Mouse (Mus musculus) T-helper 17 cell (primary cell): ENCODE results near the gene Necab2.

ENCODE experiments used
- in situ Hi-C, 2 experiments: fragments of 300-600 bp; cut with MboI, MseI; formaldehyde crosslinking; loops; 1 replicate in 1 of 2; 2 replicates in 1 of 2; pipeline ENCODE4 v1.15.1; 2025; ENCODE audit warnings: high pct_unique_total_duplicates in 2 of 2

Necab2 gene

DNA sequence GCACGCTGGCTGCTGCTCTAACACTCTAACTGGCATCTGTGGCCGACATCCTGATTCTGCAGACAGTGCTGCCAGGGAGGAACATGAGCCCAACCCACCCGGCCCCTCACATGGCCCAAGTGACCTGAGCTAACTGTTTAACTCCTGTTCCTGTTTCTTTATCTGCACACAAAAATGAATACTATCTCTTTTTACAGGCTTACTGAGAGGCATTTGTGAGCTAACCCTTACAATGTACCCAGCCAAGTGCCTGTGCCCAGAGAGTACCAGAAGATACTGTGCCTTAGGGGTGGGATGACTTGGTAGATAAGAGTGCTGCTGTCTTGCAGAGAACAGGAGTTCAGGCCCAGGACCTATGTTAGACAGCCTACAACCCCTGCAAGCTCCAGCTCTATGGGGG lies 68.4 kb downstream of the Necab2 start:
- in situ Hi-C loops = no loop called here

DNA sequence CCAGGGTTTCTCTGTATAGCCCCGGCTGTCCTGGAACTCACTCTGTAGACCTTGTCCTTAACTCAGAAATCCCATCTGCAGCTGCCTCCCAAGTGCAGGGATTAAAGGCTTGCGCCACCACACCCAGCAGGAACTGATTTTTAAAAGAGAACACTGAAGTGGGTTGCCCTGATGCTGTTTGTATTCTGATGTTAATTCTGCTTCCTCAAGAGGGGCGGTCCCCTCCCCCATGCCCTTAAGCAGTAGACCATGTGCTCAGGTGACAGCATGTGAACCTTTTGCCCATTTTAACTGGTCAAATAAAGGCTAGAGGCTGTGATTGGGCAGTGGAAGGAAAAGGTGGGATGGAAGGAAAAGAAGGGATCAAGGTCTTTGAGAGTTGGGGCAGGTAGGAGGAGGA lies 69.2 kb downstream of the Necab2 start:
- in situ Hi-C loops = no loop called here

DNA sequence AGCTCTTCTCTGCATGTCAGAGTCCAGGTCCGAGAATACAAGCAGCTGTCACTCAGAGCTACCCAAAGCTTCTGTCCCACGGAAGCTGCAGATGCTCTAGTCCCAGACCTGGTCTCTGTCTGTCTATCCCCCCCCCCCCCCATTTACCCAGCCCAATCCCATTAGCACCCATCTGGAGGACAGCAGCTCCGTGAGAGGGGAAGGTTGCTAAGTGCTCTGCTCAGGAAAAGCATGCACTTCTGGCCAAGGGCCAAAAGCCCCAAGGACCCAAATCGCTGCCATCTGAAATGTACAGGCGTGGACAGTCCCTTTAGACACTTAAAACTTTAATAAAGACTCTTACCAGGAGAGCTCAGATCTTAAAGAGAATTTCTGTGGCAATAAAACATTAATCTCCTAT lies 70.2 kb downstream of the Necab2 start:
- in situ Hi-C loops = no loop called here

DNA sequence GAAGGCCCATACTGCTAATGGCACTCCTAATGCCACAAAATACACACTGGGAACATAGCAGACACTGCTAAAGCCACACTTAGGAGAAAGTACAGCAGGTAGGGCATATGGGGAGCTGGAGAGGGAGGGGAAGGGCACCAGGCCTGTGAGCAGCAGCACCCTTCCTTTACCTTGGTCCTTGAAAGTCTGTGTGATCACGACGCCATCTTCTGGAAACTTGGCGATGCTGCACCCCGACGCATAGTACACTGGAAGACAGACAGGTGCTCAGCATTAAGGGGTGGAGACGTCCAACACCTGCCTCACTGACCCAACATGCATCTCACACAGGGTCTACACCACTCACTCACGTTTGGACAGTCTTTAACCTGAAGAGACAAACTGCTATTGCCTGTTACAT lies 73.6 kb downstream of the Necab2 start:
- in situ Hi-C loops = no loop called here
